Mouse (Mus musculus): ENCODE data around the gene Bend5.
A peak's percentile ranks its signal among the peaks of the same experiment; 100 is the strongest.

The Bend5 gene

DNA sequence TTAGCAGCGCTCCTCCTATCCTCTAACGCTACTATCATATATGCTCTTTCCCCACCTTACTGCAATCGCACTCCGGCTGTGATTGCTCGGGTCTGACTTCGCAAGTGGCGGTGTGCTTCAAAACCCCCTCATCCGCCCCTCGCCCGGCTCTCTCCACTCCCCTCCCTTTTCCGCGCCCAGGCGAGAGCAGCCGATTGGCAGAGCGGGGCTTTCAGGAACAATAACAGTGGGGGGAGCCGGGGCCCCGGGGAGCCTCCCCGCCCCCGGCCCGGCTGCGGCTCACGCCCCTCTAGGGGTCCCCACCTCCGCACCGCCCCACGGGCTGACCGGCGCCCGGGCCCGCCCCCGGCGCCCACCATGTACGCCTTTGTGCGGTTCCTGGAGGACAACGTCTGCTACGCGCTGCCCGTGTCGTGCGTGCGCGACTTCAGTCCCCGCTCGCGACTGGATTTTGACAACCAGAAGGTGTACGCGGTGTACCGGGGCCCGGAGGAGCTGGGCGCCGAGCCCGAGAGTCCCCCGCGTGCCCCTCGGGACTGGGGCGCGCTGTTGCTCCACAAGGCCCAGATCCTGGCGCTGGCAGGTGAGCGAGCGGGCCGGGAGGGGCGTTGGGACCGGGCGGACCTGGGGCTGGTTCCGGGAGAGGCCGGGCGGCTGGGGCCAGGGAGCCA is at the start of gene Bend5:
Gene Bend5 (plus strand): TSS at position 189 of the 671 bp plus-strand sequence.
- peak; percentile 63 to 80 for DNase-seq (ENCODE audit: low spot score in 2 of 2)

DNA sequence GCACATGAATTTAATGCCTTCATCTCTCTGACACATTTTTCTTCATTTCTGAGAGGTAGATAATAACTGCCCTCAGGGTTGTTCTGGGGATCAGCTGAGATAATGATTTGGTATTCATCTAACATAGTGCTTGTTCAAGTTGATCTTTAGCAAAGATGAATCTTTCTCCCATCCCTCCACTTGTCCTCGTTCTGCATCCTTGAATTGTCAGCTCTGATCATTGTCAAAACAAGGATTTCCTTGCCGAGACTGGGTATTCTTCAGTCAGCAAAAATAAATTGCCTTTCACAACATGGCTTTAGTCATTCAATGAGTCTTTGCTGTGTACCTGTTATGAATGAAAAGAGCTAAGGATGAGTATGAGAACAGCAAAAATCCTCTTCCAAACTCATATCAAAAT is 47.0 kb upstream of the Bend5 start:
- no peak for DNase-seq (ENCODE audit: low spot score in 2 of 2)

DNA sequence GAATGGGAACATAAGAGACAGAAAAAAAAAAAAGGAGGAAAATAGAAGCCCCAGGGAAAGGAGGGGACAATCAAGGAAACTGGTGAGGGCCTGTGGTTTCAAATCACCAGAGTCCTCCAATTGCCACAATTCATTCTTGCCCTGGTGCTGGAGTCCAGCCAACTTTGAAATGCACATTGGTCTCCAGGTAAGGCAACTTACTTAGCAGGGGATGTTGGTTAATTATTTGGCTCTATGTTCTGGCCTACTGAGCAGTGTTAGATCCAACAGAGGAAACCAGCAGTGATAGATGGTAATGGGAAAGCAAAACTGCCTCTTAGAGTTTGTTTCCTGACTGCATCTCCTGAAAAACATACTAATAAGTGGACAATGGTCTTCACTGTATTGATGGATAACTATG is 37.6 kb upstream of the Bend5 start:
- no peak for DNase-seq (ENCODE audit: low spot score in 2 of 2)

DNA sequence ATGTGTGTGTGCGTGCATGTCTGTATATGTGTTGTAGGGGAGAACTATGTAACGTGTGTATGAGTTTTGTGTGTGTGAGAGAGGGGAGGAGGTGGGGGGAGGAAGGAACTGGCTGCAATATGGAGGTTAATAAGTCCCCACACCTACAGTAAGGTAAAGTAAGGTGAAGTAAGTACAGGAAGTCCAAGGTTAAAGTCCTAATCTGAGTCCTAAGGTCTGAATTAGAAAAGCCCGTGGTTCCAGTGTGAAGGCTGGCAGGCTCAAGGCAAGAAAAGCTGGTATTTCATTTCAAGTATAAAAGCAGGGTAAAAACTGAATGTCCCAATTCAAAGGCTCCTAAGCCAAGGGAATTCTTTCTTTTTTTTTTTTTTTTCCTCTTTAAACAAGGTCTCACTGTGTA is 36.7 kb upstream of the Bend5 start:
- DNase-seq (ENCODE audit: low spot score in 2 of 2) = no peak

DNA sequence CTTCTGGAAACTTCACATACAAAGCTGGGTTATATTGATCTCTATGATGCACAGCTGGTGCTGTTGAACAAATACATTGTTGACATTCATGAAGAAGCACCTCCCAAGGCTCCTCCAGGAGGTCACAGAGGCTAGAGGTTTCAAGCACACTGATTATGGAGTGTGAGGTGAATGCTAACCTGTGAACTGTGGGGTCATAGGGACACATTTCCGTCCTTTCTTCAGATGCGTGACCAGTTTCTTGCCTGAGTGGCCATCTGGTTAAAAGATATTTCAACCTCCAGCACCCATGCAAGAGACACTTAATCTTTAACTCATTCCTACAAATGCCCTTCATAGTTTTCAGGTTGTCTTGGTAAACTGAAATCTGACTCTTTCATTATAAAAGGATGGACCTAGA is 31.7 kb upstream of the Bend5 start:
- DNase-seq (ENCODE audit: low spot score in 2 of 2) = no peak

DNA sequence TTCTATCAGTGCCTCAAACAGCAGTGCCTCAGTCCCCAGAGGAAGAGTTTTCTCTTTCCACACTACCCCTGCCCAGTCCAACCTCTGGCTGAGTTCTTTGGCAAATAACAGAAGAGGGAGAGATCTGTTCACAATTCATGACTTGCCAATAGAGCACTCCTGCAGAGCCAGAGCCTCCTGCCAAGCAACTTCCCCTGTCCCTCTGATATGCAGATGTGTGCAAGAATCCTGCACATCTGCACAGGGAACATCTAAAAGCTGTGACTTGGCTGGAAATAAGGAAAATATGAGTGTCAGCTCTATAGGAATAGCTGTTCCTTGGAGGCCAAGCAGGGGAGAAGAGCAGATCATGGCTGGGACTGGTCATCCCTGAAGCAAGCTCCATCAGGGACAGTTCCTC is 24.1 kb upstream of the Bend5 start:
- no peak for DNase-seq (ENCODE audit: low spot score in 2 of 2)

DNA sequence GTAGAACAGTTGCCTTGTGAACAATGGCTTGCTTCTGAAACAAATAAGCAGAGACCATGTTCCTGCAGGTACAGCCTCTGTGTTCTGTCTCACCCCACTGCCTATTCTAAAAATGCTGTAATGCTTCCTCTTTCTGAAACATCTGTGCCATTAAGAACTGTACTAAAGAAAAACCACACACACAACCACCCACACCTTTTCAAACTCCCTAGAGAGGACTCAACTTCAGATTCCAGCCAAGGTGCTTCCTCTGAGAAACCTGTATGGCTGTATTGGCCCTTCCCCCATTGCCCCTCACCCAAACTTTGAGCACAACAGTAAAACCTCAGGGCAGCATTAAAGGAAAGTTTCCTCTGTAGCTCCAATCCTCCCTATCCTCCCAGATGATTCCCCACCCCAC is 15.0 kb upstream of the Bend5 start:
- DNase-seq (ENCODE audit: low spot score in 2 of 2) = peak in 1 of 2 experiments; percentile 16

DNA sequence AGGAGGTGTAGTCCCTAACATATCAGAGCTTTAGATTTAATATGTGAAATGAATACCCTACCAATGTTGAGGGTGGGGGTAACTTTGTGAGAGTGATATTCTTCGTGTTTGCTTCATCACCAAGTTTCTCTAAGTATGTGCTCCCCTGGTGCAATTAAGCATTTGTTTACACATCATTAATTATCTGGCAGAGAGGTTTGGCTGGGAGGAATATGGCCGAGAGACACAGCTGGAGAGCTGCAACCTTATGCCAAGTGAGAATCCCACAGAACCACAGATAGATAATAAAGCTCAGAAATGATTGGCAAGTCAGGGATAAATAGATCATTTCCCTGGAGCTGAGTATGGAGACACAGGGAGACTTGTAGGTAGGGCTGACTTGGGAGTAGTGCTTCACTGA is 14.1 kb upstream of the Bend5 start:
- DNase-seq (ENCODE audit: low spot score in 2 of 2) = no peak

DNA sequence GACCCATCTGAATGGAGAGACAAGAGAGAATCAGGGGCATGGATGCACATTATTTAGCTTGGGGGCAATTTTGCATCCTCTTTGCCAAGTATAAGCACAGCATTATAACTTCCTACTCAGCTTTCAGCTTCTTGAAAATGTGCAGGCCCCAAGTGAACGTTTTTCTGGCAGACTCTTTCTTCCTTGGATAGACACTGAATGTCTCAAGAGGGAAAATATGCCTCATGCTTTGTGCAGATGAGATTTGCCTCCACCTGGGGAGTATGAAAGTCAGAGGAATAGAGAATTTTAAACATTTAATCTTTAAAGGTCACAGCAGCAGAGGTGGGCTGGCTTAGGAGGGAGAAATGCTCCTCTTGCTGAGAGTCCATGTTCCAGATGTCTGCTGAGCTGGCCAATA is 11.6 kb upstream of the Bend5 start:
- no peak for DNase-seq (ENCODE audit: low spot score in 2 of 2)

DNA sequence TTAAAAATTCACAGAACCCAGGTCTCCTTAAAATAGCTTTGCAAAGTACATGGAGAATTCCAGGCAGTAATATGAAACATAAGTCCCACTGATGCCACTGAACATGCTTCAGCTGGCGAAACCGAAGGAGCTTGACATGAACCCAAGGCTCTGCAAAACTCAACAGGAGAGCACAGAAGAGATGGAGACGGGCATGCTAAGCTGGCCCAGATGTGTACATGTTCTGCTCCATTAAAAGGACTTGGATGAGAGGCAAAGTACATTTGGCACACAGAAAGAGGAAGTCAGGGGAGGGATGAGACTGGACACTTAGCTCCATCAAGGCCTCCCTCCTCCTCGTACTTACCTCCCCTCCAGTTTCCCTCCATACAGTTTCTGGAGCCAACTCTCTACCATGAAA is 4.1 kb upstream of the Bend5 start:
- DNase-seq (ENCODE audit: low spot score in 2 of 2) = no peak

DNA sequence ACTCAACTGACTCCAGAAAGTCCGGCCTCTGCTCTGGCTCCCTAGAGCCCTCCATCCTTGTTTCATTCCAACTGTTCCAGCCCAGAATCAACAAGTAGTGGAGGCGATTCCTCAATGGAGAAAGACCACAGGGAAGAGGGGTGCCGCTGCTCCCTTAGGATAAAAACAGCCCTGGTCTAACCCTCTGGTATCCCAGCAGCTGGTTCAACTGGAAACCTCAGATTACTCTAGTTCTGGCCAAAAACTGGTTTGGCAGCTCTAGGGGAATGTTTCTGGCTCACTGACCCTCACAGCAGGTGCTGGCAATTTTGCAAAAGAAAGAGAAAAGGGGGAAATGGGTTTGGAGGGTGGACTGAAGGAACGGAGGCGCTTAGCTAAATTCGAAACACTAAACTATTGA is 407 bp upstream of the Bend5 start:
- DNase-seq (ENCODE audit: low spot score in 2 of 2) = no peak

DNA sequence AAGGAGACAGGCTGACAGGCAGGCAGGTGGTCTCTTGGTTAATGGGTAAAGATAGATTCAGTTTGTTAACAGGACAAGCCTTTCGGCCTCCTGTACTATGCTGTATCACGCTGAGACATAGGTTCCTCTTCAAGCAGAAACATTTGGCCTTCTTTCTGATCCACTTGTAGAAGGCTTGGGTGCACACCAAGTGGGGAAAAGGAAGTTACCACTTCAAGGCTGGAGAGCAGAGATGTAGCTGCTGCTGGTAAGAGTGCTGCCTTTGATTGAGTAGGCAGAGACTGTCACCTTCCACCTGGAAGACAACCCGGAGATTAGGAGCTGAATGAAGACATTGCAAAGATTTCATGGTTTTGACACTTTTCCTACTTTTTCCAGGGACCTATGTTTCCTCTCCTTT is 1.3 kb downstream of the Bend5 start:
- DNase-seq (ENCODE audit: low spot score in 2 of 2) = no peak

DNA sequence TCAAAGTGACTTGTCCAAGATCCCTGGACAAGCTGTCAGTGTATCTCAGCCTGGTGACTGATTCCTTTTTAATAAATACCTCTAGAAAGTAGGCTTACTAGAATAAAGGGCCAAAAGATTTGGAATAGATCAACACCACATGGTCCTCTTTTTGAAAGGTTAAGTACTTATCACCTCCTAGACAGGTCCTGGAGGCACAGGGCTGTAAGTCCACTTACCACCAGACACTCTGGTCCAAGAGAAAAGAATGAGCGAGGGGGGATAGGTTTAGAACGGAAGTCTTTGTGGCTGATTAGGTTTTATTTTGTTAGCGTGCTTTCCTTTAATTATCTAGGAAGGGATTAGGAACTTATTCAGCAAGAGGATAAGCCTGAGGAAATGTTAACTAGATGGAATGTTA is 1.7 kb downstream of the Bend5 start:
- DNase-seq (ENCODE audit: low spot score in 2 of 2) = no peak

DNA sequence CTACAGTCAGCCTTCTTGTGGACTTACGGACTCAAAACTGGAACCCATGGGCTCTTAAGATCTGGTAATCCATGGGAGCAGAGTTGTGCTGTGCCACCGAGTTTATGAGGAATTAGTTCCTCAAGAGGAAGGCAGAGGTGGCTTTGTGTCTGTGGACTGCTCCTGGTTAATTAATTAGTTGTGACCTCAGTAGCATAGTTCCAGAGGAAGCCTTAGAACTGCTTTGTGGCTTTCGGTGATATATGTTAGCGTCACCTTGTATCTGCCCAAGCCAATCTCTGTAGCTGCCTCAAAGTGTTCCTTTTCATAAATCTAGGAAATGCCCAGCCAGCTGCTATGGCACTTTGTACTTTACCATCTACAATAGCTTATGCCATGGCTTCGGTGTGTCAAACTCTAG is 2.9 kb downstream of the Bend5 start:
- no peak for DNase-seq (ENCODE audit: low spot score in 2 of 2)

DNA sequence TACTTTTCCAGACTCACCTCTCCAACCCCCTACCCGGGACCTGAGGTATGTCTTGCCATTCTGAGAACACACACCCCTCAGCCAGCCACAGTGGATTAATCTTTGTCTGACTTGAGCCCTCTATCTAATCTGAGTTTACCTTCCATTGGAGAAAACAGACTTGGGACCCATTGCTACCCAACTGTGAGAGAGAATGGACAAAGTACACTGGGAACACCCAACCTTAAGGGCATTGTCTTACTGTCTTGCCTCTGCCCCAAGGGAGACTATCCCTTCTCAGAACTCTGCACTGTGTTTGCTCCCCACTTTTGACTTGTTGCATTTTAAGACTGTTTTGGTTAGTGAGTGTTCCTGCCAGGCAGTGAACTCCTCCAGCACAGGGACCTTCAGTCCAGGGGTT is 4.7 kb downstream of the Bend5 start:
- DNase-seq (ENCODE audit: low spot score in 2 of 2) = no peak

DNA sequence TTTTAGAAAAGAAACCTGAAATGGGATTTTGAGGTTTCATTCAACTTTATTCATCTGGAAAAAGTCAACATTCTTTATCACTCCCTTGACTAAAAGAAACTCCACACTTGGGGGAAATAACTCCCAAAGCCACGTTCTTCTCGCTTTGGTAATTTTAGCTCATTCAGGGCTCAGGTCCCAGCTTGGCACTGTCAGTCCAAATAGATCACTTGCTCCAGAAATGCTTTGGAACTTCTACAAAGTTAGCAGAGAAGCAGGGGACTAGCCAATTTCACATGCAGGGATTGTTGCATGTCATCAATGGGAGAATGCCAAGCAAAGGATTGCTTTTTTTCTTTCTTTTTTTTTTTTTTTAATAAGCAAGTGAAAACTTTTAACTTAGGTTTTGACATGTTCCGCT is 5.2 kb downstream of the Bend5 start:
- DNase-seq (ENCODE audit: low spot score in 2 of 2) = no peak

DNA sequence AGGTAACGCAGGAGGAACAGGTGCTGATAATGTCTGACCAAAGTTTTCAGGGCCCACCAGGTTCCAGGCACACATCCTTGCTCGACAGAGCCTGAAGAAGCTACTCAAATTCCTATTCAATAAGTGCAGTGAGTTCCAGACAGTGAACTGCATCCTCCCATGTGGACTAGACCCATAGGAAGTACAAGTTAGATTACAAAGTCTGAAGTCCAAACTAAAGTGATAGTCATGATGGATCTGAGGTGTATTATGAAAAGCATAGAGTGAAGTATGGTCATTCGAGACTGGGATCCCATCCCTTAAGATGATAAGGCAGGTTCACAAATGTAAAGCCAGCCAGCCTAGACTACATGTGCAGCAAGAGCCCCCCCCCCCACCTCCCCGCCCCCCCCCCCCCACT is 6.1 kb downstream of the Bend5 start:
- no peak for DNase-seq (ENCODE audit: low spot score in 2 of 2)

DNA sequence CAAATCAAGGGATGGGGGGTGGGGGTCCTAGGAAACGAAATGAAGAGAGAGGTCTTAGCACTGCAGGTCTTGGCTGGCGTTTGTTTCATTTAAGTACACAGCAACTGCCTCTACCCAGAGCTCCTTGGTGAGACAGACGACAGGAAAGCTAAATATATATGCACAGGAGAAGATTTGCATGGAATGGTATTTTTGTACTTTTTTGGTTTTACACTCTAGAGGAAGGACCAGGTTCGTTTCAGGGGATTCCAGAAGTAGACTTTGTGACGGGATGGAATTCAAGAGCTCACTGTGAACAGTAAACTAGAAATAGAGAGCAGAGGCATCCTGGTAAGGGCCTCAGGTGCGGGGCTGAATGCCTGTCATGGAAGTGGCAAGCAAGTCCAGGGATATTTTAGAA is 7.0 kb downstream of the Bend5 start:
- no peak for DNase-seq (ENCODE audit: low spot score in 2 of 2)

DNA sequence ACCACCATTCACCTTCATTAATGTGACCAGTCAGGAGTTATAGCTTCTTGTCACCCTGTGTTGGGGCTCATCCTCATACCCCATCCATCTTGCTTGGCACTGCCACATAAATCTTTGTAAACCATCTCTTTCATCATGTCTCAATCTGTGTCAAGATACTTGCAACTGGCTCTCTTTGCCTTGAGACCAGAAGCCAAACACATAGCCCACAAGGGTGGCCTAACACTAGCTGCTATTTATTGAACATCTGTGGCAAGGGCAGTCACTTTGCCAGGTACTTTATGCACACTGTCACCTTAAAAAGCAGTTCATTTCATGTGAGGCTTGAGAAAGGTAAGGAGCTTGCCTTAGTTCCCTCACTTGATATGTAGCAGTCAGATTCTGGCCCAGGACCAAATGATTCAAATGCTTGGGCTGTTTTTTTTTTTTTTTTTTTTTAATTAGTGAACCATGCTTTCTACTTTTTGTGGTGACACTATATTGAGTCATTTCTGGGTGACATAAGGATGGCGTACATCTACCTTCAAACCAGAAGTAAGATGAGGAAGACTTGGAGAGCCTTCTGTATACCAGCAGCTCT is 9.7 kb downstream of the Bend5 start:
- DNase-seq (ENCODE audit: low spot score in 2 of 2) = no peak

DNA sequence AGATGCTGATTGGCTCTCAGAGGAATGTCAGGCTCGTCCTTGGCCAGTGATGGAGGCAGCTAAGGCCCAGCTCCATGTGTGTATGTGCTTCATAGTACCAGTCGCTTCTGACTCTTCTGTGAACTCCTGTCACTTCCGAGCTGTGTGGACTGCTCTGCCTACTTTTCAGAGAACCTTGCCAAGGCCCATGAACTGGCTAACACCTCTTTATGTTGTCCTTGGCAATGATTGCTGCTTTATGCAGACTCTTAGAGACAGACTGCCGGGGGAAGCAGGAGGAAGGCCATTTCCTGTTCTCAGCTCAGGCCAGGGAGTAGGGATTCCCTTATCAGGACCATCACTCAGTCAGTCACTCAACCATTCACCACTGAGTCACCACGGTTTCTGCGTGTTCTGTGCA is 10.4 kb downstream of the Bend5 start:
- no peak for DNase-seq (ENCODE audit: low spot score in 2 of 2)

DNA sequence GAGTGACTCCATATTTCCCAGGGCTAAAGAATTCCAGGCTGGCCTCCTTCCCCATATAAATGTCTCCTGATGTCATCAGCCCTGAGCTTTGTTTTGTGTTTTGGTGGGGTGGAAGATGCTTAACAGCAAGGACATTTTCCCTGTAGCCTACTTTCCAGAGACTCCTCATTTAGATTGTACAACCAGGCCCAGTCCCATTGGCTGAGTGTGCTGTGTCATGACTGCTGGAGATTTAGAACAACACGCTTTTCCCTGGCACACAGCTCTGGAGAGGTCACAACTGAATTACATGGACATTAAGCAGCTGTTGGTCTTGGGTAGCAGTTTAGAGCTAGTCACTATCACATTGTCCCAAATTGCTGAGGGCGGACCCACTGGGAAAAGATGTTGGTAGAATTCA is 16.4 kb downstream of the Bend5 start:
- DNase-seq (ENCODE audit: low spot score in 2 of 2) = no peak

DNA sequence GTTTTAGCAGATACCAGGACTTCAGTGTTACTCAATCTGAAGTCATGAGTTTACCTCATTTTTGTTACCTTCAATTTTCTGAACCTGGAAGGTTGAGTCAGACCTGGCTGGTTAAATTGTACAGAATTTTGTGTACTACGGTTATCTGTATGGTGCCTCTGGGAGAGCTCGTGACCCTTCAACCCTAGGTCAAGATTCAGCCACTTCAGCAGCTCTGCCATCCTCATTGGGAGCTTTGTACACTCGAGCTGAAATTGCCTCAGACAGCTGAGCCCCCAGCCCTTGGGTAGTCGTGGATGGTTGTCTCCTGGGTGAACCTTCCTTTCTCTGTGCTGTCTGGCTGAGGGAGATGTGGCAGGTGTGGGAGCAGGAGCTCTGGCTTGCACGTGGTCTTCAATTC is 17.2 kb downstream of the Bend5 start:
- no peak for DNase-seq (ENCODE audit: low spot score in 2 of 2)

DNA sequence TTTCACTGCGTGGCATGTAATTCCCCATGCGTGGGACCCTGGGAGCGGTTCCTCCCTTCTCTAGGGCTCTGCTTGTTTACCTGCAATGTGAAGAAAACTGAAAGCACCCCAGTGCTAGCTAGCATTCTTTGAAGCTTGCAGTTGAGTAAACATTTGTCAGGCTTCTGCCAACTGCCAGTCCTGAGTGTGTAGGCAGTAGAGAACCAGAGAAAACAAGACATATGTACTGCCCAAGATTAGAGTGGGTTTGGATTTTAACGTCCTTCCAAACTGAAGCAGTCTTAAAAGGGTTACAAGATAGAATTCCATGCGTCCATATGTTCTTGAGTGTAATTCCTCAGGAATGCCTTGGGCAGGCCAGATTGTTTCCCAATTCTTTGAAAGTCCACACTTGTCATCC is 17.6 kb downstream of the Bend5 start:
- DNase-seq (ENCODE audit: low spot score in 2 of 2) = no peak

DNA sequence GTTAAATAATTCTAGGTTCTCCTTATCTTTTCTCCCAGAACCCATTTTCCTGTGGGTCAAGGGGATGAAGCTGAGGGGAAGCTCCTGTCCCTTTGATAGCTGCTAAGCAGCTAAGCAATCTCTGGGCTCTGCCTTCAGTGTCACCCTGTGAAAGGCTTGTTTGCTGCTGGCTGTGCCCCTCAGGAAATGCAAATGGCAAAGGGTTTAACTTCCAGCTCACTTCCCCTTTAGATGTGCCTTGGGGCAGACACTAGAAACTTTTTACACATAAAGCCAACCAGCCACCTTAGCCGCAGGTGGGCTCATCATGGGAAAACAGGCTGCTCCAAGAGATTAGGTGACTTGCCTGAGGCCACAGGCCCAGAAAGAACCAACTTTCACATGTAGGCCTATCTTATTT is 26.9 kb downstream of the Bend5 start:
- DNase-seq (ENCODE audit: low spot score in 2 of 2) = peak in 1 of 2 experiments; percentile 29

Measured in spleen, postnatal 4 days (tissue).